Mouse (Mus musculus) left cerebral cortex, adult 11 months (tissue): ENCODE data around the gene Zfp282.
"Not testable (repeated sequence)": the region's sequence is repeated elsewhere in the genome, so short reads cannot be mapped to it uniquely, and the experiment has no call there.

ENCODE experiments used
- DNase-seq: peaks from one replicate; pipeline ENCODE4 v3.0.0; 2022; ENCODE audit warnings: low spot score

Zfp282 gene

DNA sequence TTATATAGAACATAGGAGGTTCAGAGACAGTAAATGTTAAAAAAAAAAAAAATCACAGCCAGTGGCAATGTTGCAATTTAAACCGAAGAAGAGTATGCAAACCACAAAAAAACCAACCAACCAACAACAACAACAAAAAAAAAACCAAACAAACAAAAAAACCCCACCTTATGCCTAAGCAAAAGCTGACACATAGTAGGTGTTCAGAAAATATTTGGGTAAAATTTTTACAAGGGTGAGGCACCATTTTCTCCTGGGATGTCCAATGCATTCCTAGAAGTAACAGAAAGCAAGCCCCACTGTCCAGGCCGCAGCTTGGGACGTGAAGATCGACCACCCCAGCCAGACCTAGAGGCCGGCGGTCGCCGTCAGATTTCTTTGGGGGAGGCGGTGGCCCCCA is at the start of gene Zfp282:
Gene Zfp282 (plus strand): TSS at position 147 of the 400 bp plus-strand sequence.
- DNase-seq = no peak

DNA sequence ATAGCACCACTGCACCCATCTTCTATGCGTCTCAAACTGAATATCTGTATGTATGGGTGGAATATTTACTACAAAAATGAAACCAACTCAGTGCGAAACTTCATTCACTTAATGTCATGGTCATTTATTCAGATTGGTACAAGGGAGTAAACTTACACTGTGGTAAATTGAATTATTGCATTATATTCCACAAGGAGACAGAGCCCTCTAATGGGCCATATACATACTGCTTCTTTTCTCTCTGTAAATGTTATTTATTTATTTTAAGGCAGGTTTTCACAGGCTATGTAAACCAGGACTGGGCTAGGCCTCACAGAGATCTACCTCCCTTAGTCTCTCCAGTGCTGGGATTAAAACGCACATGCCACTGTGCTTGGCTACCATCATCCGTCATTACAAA is 49.5 kb upstream of the Zfp282 start:
- no peak for DNase-seq

GRCm38 (mm10) chr6:47828950-47829349 is 48.1 kb upstream of the Zfp282 start:
- no peak for DNase-seq

DNA sequence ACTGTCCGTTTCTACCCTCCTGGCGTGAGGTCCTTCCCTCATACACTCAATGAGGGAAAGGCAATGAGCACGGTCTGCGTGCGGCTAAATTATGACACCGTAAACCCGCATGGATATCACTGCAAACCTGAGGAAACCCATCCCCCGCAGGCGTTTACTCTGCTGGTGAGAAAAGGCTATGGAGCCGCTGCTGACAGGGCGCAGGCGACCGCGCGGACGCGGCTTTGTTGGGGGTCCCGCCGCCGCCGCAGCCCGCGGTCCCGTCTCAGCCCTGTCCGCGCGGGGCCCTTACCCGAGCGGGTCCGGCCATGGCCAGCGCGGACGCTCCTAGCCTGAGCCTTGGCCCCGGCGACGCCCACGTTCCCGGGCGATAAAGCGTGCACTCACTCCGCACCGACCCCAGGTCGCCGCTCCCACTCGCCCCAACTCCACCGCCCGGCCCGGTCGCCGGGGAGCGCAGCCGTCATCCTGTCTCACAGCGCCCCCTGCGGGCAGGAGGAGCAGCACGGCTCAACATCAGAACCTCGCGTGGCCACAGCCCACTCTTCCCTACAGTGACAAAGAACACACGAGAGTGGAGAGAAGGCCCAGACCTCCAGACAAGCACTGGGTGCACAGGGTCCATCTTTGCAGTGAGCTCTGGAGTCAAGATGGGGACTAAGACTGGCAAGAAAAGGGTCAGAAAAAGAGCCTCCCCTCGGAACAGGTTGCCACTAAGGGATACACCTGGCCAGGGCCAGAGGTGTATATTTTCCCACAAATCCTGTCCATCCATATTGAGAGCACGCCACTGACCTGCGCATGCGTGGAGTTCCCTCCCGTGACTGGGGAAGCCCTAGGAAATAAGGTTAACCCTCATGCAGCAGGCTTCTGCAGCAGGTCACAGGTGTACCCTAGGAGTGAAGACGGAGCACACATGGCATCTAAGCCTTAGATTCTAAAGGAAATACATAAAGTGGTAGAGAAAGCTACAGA is 46.6 kb upstream of the Zfp282 start, which contains the start of gene Zfp786:
Gene Zfp786 (minus strand): TSS at position 764 of the 975 bp plus-strand sequence.
- DNase-seq = peak; percentile 85

DNA sequence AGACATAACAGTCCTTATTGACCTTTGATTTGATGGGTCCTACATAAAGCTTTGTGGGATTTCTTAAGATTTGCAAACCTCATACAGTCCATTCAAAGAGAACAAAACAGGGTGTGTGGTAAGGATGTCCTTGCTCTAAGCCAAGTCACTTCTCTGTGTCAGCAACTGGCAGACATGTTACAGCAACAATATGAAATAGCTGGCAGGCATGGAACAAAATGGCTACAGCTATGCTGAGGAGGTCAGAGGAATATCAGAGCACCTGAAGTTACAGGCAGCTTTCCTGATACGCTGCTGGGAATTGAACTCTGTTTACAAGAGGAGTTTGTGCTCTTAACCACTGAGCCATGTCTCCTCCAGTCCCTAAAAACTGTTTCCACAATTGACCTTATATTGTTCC is 44.8 kb upstream of the Zfp282 start:
- no peak for DNase-seq

- DNase-seq = peak; percentile 85
Measured at GRCm38 (mm10) chr6:47835482-47835983, 41.5 kb upstream of the Zfp282 start, which contains the start of gene Zfp398. TSS of gene Zfp398 (plus strand) at chr6:47835661.

GRCm38 (mm10) chr6:47835984-47836521 is 41.0 kb upstream of the Zfp282 start:
- DNase-seq = no peak

DNA sequence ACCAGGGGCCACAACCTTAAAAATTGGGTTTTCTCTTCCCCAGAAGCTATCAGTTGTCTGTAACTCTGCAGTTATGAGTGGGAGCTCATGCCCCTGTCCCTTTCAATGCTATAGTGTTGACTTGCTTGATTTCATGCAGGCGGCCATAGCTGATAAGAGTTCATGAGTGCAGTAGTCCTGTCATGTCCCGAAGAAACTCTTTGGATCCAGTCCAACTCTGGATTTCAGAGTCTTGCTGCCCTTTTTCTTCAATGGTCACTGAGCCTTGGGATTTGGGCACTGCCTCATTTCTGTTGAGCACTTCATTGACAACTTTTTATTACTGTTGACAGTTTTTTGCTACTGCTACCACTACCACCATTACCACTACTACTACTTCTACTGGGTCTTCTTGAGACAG is 39.4 kb upstream of the Zfp282 start:
- DNase-seq = no peak

GRCm38 (mm10) chr6:47841077-47841476 is 35.9 kb upstream of the Zfp282 start:
- DNase-seq = no peak

- no peak for DNase-seq
Measured at GRCm38 (mm10) chr6:47841831-47842230, 35.2 kb upstream of the Zfp282 start.

DNA sequence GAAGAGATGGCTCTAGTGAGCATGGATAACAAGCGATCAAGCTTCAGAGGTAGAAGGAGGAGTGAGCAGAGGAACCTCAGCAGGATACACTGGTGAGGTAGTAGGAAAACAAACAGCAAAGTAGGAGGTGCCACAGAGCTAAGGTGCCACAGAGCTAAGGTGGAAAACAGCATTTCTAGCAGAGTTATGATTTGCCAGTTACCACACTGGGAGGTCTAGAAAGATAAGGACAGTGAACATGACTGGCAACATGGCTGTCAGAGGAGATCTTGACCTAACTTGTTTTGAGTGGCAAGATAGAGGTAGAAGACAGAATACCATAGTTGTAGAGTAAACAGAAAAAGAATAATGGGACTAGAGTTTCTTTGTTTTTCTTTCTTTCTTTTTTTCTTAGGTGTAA is 34.7 kb upstream of the Zfp282 start:
- DNase-seq = no peak

DNA sequence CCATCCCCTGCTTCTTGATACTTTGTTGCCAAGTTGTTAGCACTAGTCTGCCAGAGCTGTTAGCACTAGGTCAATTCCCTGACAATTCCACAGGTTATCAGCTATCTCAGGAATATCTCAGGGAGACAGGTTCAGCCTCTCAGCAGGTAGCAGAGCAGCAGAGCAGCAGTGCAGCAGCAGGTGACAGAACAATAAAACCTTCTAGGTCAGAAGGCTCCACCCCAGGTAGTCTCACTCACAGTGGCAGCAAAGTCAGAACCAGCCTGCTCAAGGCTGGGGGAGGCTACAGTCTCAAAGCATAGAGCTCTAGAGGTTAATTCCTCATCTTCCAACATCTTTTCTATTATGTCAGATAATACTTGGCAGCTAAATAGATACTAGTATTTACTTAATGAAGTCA is 31.2 kb upstream of the Zfp282 start:
- DNase-seq = no peak

DNA sequence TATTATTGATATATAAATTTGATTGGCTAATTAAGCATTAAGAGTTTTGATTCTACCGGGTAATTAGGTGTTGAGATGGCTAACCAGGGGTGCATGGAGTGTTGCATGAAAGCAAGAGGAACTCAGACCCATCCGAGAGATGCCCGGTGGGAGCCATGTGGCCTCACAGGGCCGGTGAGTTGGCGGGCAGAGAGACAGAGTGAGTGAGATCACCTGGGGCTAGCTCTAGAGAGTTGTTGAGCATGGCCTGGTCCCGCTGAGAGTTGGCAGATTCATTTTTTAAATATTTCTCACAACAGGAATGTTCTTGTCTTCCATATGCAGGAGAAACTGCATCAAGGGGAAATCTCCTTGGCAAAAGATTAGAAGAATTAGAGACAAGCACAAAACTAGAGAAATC is 19.8 kb upstream of the Zfp282 start:
- DNase-seq = no peak

DNA sequence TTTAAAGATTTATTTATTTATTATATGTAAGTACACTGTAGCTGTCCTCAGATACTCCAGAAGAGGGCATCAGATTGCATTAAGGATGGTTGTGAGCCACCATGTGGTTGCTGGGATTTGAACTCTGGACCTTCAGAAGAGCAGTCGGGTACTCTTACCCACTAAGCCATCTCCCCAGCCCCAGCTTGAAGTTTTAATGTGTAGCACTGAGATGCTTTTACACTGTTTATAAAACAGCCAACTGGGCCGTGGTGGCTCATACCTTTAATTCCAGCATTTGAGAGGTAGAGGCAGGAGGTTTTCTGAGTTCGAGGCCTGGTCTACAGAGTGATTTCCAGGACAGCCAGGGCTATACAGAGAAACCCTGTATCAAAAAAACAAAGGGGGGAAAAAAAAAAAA is 19.3 kb upstream of the Zfp282 start:
- not testable (repeated sequence) for DNase-seq

DNA sequence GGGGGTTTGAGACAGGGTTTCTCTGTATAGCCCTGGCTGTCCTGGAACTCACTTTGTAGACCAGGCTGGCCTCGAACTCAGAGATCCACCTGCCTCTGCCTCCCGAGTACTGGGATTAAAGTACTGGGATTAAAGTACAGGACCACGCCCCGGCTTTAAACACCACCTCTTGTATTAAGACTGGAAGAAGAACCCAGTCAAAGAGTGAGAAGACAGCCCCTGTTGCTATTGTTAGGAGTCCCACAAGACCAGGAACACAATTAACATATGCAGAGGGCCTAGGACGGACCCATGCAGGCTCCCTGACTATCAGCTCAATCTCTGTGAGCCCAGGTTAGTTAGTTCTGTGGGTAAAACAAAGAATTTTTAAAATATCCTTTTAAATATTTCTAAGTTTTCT is 4.7 kb upstream of the Zfp282 start:
- DNase-seq = no peak

DNA sequence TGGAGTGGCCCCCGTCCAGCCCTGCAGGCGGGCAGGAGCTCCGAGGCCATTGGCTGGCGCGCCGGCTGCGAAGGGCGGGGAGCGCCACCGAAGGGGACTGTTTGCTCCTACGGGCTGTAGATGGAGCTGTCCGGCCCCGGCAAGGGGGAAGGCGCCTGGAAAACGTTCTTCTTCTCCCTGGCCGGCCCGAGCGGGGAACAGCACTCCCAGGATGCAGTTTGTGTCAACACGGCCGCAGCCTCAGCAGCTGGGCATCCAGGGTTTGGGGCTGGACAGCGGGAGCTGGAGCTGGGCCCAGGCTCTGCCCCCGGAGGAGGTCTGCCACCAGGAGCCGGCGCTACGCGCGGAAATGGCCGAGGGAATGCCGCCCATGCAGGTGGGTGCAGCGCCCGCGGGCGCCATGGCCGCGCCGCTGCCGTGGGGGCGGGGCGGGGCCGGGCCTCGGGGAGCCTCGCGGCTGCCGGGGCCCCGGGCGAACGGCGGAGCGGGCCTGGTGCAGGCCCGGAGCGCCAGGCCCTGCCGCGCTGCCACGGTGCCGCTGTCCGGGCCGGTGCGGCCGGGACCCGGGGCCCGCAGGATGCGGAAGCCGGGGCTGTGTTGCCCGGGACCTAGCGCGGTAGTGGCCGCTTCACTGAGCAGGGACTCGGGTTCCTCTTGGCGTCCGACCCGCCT is 593 bp downstream of the Zfp282 start:
- peak; percentile 85 for DNase-seq

GRCm38 (mm10) chr6:47878133-47878514 is 1.1 kb downstream of the Zfp282 start:
- no peak for DNase-seq

DNA sequence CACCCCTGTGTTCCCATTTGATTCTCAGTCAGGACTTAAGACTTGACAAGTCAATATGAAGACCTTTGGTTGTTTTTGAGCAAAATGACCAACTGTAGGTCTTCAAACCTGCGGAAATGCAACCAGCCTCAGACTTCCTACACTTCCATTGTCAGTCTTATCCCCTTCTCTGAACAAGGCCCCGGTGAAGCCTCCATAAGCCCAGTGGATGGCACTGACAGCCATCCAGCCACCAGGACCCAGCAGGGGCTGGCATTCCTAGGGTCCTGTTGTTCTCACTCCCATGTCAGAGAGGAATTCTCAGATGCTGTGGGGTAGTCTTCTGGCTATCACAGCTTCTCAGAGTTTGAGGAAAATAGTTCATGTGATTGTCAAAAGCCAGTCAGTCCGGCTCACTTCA is 1.6 kb downstream of the Zfp282 start:
- DNase-seq = no peak

DNA sequence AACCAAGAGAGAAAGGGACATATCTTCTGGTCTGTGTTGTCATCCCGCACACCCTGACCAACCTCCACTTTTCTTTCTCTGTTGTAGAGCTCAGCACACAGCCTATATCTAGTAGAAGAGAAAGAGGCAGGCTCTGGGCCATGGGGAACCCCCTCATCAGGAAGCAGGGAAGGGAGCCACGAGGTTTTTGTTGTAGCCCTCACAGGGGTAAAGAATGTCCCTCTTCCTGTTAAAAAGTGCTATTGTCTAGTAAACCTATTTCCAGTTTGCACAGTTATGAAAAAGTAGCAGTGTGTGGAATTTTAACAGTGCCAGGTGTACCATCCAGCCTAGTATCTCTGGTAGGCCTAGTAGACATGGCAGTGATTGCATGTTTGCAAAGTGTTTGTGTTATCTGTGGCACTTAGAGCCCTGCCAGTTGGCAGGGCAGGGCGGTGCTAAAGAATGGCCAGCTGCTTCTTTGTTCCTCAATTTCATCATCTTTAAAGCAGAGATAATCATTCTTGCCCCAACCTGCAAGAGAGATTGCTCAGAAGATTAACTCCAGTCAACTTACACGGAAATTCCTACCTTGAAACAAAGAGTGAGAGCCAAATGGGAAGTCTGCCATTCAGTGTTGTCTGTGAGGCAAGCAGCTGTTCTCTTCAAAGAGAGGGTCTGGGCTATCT is 2.2 kb downstream of the Zfp282 start:
- DNase-seq = no peak

DNA sequence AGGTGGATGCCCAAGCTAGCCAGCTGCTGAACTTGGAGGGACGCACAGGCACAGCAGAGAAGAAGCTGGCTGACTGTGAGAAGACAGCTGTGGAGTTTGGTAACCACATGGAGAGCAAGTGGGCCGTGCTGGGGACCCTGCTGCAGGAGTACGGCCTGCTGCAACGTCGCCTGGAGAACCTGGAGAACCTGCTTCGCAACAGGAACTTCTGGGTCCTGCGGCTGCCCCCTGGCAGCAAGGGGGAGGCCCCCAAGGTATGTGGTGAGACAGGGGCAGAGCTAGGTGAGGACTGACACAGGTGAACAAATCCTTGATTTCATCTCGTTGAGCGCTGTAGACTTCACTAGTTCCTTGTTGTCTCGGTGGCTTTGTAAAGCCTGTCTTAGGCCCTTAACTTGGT is 3.2 kb downstream of the Zfp282 start:
- no peak for DNase-seq

DNA sequence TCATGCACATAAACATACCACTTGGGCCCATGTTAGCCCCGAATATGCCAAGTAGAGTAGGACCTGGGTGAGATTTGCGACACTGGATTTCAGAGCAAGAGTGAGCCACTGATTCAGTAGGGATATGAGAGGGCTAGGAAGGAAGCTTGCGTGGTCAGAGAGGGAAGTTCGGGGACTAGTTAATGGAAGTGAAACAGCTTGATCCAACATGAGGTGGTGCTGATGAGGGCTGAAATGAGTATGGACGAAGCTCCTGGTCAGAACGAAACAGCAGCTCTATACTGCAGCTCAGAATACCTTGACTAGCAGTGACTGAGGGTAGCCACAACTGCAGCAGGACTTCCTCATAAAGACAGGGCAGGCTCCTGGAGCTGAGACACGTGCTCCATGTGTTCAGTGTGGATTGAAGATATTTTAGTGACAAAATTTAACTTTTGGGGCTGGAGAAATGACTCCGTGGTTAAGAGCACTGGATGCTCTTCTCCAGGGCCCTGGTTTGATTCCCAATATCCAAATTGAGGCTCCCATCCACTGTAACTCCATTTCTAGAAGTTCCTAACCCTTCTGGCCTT is 11.9 kb downstream of the Zfp282 start:
- no peak for DNase-seq

DNA sequence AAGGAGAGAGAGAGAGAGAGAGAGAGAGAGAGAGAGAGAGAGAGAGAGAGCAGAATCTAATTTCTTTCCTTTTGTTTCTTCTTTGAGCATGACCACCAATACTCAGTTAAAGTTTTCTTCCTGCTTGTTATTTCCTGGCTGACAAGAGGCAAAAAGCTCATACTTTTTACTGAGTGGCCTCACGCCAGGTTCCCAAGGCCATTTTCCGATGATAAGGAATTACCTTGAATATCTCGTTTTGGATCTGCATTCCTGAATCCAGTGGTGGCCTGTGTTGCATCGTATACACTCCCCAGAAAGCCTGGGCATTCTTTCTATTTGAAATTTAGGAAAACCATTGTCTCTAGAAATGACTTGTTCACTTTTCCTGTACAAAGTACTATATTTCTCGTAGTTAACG is 22.4 kb downstream of the Zfp282 start:
- no peak for DNase-seq
